Mouse (Mus musculus) myocyte (in vitro differentiated cells): ENCODE measurements at regions not wholly inside any gene's neighbourhood (a gene's known extent, or its start where the extent isn't known, plus 50 kb on each side); places are given as distances from the start of the nearest gene placed in this dataset.
A peak's percentile ranks its signal among the peaks of the same experiment; 100 is the strongest.

ENCODE experiments used
- H3K27me3 ChIP-seq: one replicate; pipeline ENCODE4 v1.6.1; 2011; ENCODE audit not compliant: control insufficient read depth, insufficient read depth, insufficient read length
- H3K36me3 ChIP-seq: one replicate; pipeline ENCODE4 v1.6.1; 2011; ENCODE audit not compliant: control insufficient read depth, insufficient read depth
- H3K4me2 ChIP-seq: one replicate; pipeline ENCODE4 v1.6.1; 2011; ENCODE audit warnings: low read depth, control low read depth
- H3K4me3 ChIP-seq: one replicate; pipeline ENCODE4 v1.5.1; 2011; ENCODE audit warnings: mild to moderate bottlenecking, control low read depth, moderate library complexity
- H3K79me2 ChIP-seq: one replicate; pipeline ENCODE4 v1.6.1; 2011; ENCODE audit not compliant: control insufficient read depth, insufficient read depth
- H3ac ChIP-seq: one replicate; pipeline ENCODE4 v1.6.1; 2011; ENCODE audit not compliant: control insufficient read depth, insufficient read length
- CEBPB ChIP-seq: IDR thresholded peaks from 2 replicates; pipeline ENCODE4 v1.6.1; 2011; ENCODE audit warnings: mild to moderate bottlenecking, moderate library complexity; ENCODE audit not compliant: poor library complexity, insufficient read depth, severe bottlenecking
- E2F4 ChIP-seq: IDR thresholded peaks from one replicate; pipeline ENCODE4 v1.6.1; 2011; ENCODE audit warnings: mild to moderate bottlenecking, control low read depth, moderate library complexity; ENCODE audit not compliant: insufficient read depth
- MAX ChIP-seq: IDR thresholded peaks from one replicate; pipeline ENCODE4 v1.6.1; 2011; ENCODE audit warnings: low read depth, mild to moderate bottlenecking, control low read depth
- MYOD1 ChIP-seq, 3 experiments: IDR thresholded peaks; one replicate each; pipeline ENCODE4 v1.6.1; 2011; ENCODE audit warnings: control low read depth in 2 of 3, low read depth in 2 of 3, mild to moderate bottlenecking in 2 of 3, moderate library complexity in 1 of 3; ENCODE audit not compliant: insufficient read length in 2 of 3, control insufficient read depth in 1 of 3
- MYOG ChIP-seq, 3 experiments: IDR thresholded peaks; one replicate each; pipeline ENCODE4 v1.6.1; 2011; ENCODE audit warnings: control low read depth in 2 of 3, low read depth in 2 of 3, mild to moderate bottlenecking in 2 of 3; ENCODE audit not compliant: insufficient read length in 2 of 3, control insufficient read depth in 1 of 3, insufficient read depth in 1 of 3
- POLR2A ChIP-seq: IDR thresholded peaks from one replicate; pipeline ENCODE4 v1.6.1; 2011; ENCODE audit warnings: low read depth, mild to moderate bottlenecking, control low read depth, moderate library complexity; ENCODE audit not compliant: insufficient read length
- POLR2AphosphoS2 ChIP-seq: IDR thresholded peaks from one replicate; pipeline ENCODE4 v1.6.1; 2011; ENCODE audit warnings: low read depth, control low read depth; ENCODE audit not compliant: insufficient read length
- REST ChIP-seq: IDR thresholded peaks from one replicate; pipeline ENCODE4 v1.6.1; 2011; ENCODE audit warnings: mild to moderate bottlenecking, control low read depth, moderate library complexity; ENCODE audit not compliant: insufficient read depth, insufficient read length
- SRF ChIP-seq: IDR thresholded peaks from one replicate; pipeline ENCODE4 v1.6.1; 2011; ENCODE audit warnings: low read depth; ENCODE audit not compliant: control insufficient read depth, insufficient read length
- TCF12 ChIP-seq: IDR thresholded peaks from one replicate; pipeline ENCODE4 v1.6.1; 2011; ENCODE audit warnings: mild to moderate bottlenecking, control low read depth; ENCODE audit not compliant: poor library complexity, insufficient read depth, severe bottlenecking
- TCF3 ChIP-seq: IDR thresholded peaks from one replicate; pipeline ENCODE4 v1.6.1; 2011; ENCODE audit warnings: low read depth, control low read depth; ENCODE audit not compliant: insufficient read length
- USF1 ChIP-seq: IDR thresholded peaks from one replicate; pipeline ENCODE4 v1.6.1; 2011; ENCODE audit warnings: low read depth, mild to moderate bottlenecking, control low read depth, moderate library complexity

DNA sequence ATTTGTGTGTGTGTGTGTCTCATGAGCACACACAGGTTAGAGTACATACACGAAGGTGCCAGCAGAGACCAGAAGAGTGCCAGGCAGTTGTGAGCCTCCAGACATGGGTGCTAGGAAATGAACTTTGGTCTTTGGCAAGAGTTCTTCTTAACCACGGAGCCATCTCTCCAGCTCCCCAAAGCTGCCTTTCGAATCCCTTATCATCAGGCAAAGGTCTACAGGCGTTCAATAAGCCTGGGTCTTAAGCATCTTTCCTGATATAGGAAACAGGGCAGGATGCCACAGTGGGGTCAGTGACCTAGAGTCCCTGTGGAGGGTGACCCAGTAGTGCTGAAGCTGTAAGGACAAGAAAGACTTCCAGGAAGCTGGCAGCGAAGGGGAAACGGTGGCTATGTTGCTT lies 173.6 kb upstream of the Jmjd1c start:
- Histone ChIP-seq H3ac (no peak overlapping the region), H3K4me3 (no peak overlapping the region), H3K4me2 (peak overlapping the region; percentile 97), H3K79me2 (no peaks in the 10 kb centered on the region), H3K27me3 (no peaks in the 10 kb centered on the region), H3K36me3 (no peaks in the 10 kb centered on the region)
- no peak for TF ChIP-seq E2F4
- no peak for TF ChIP-seq POLR2A
- no peak for TF ChIP-seq REST
- no peak for TF ChIP-seq MAX
- no peak for TF ChIP-seq TCF3
- no peak for TF ChIP-seq USF1
- no peak for TF ChIP-seq MYOG (IDR thresholded peaks at IDR 0.05; ENCODE audit: control insufficient read depth in 1 of 3, insufficient read depth in 1 of 3, insufficient read length in 2 of 3, low read depth in 2 of 3)
- no peak for TF ChIP-seq SRF
- no peak for TF ChIP-seq POLR2AphosphoS2
- no peak for TF ChIP-seq TCF12
- TF ChIP-seq CEBPB, result no peak
- no peak for TF ChIP-seq MYOD1 (IDR thresholded peaks at IDR 0.05; ENCODE audit: control insufficient read depth in 1 of 3, insufficient read length in 2 of 3, low read depth in 2 of 3)

GRCm38 (mm10) chr10:66923947-66924346 lies 172.0 kb upstream of the Jmjd1c start:
- Histone ChIP-seq H3K27me3 (no peaks in the 10 kb centered on the region), H3K36me3 (no peaks in the 10 kb centered on the region), H3ac (no peak overlapping the region), H3K4me3 (no peak overlapping the region), H3K4me2 (no peak overlapping the region), H3K79me2 (no peaks in the 10 kb centered on the region)
- TF ChIP-seq TCF3 (no peak), CEBPB (no peak), SRF (no peak), TCF12 (no peak)

DNA sequence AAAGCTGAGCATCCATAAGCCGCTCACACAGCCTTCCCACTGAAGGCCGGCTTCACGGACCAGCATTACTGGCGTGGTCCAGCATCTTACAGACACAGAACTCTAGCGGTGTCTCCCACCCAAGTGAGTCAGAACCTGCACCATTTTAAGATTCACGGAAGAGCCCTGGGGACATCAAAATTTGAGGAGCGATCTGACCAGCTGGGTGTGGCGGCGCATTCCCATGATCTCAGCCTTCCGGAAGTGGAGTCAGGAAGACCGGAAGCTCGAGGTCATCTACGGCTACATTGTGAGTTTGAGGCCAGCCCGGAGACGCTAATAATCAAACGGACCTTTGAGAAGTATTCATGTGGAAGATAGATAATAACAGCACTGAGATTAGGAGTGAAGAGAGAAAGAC lies 171.5 kb upstream of the Jmjd1c start:
- Histone ChIP-seq H3ac (no peak overlapping the region), H3K36me3 (no peaks in the 10 kb centered on the region), H3K27me3 (no peaks in the 10 kb centered on the region), H3K79me2 (no peaks in the 10 kb centered on the region), H3K4me3 (no peak overlapping the region), H3K4me2 (no peak overlapping the region)
- no peak for TF ChIP-seq CEBPB
- TF ChIP-seq E2F4, result no peak
- no peak for TF ChIP-seq USF1
- no peak for TF ChIP-seq MYOD1 (IDR thresholded peaks at IDR 0.05; ENCODE audit: control insufficient read depth in 1 of 3, insufficient read length in 2 of 3, low read depth in 2 of 3)
- TF ChIP-seq REST, result no peak
- TF ChIP-seq TCF3, result no peak
- no peak for TF ChIP-seq TCF12
- TF ChIP-seq SRF, result no peak
- no peak for TF ChIP-seq MAX
- no peak for TF ChIP-seq POLR2A
- no peak for TF ChIP-seq MYOG (IDR thresholded peaks at IDR 0.05; ENCODE audit: control insufficient read depth in 1 of 3, insufficient read depth in 1 of 3, insufficient read length in 2 of 3, low read depth in 2 of 3)

GRCm38 (mm10) chr10:66925553-66926127 lies 170.3 kb upstream of the Jmjd1c start:
- TF ChIP-seq POLR2A (no peak), SRF (no peak), CEBPB (no peak), USF1 (no peak), POLR2AphosphoS2 (no peak), MYOD1 (IDR thresholded peaks at IDR 0.05; ENCODE audit: control insufficient read depth in 1 of 3, insufficient read length in 2 of 3, low read depth in 2 of 3) (no peak)
- H3K27me3 ChIP-seq, result no peaks in the 10 kb centered on the region
- H3K36me3 ChIP-seq, result no peaks in the 10 kb centered on the region
- no peak overlapping the region for H3ac ChIP-seq
- no peak overlapping the region for H3K4me3 ChIP-seq
- H3K79me2 ChIP-seq, result no peaks in the 10 kb centered on the region
- peak overlapping the region; percentile 20 for H3K4me2 ChIP-seq

DNA sequence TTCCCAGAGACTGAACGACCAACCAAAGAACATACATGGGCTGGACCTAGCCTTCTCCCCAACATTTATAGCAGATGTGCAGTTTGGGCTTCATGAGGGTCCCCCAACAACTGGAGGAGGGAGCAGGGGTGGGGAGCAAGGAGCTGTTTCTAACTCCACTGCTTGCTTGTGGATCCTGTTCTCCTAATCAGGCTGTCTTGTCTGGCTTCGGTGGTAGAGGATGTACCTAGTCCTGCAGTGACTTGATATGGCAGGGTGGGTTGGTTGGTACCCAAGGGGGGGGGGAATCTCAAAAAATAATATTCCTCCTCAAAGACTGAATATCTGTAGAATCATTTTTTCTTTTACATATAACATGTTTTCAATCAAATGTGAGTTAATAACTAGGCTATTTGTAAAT lies 168.3 kb upstream of the Jmjd1c start:
- Histone ChIP-seq H3ac (no peak overlapping the region), H3K4me3 (no peak overlapping the region), H3K36me3 (no peaks in the 10 kb centered on the region), H3K4me2 (no peak overlapping the region), H3K27me3 (no peaks in the 10 kb centered on the region), H3K79me2 (no peaks in the 10 kb centered on the region)
- TF ChIP-seq REST, result no peak
- TF ChIP-seq CEBPB, result no peak
- TF ChIP-seq POLR2AphosphoS2, result no peak
- TF ChIP-seq POLR2A, result no peak
- no peak for TF ChIP-seq E2F4
- TF ChIP-seq TCF3, result no peak
- no peak for TF ChIP-seq SRF
- TF ChIP-seq USF1, result no peak
- no peak for TF ChIP-seq MYOG (IDR thresholded peaks at IDR 0.05; ENCODE audit: control insufficient read depth in 1 of 3, insufficient read depth in 1 of 3, insufficient read length in 2 of 3, low read depth in 2 of 3)
- TF ChIP-seq TCF12, result no peak
- TF ChIP-seq MAX, result no peak
- no peak for TF ChIP-seq MYOD1 (IDR thresholded peaks at IDR 0.05; ENCODE audit: control insufficient read depth in 1 of 3, insufficient read length in 2 of 3, low read depth in 2 of 3)
